Mouse (Mus musculus) bone marrow macrophage, adult 2 months (primary cell): ENCODE data around the gene Pygl. TPM values are rescaled to one million over a fixed set of nuclear protein-coding genes. Genes with fewer than 3 reads are reported as not detected.

Experiments used
- H3K27ac ChIP-seq: 2 replicates; pipeline ENCODE4 v1.5.1; 2012; ENCODE audit warnings: low read depth, low read length; ENCODE audit not compliant: insufficient read depth
- H3K4me1 ChIP-seq: 2 replicates; pipeline ENCODE4 v1.6.1; 2012; ENCODE audit warnings: low read length; ENCODE audit not compliant: control insufficient read depth, insufficient read depth
- H3K4me3 ChIP-seq: 2 replicates; pipeline ENCODE4 v1.5.1; 2012; ENCODE audit warnings: mild to moderate bottlenecking, low read length, moderate library complexity; ENCODE audit not compliant: insufficient read depth
- CTCF ChIP-seq: IDR thresholded peaks from 2 replicates; pipeline ENCODE4 v1.5.1; 2012; ENCODE audit warnings: low read depth, mild to moderate bottlenecking, low read length, moderate library complexity
- POLR2A ChIP-seq: IDR thresholded peaks from 2 replicates; pipeline ENCODE4 v1.6.1; 2012; ENCODE audit warnings: mild to moderate bottlenecking, low read depth, low read length, borderline replicate concordance
- polyA plus RNA-seq: library from polyadenylated mRNA; stranded (reverse); fragments of >200 nt; gene quantifications from 2 replicates; pipeline ENCODE4 v1.2.4, GENCODE M21; 2012; ENCODE audit not compliant: missing spikeins, insufficient read depth, insufficient read length

The Pygl gene
- polyA plus RNA-seq, 1 experiment, result 83.8 TPM

- Histone ChIP-seq H3K27ac (no peak overlapping the region), H3K4me3 (peak overlapping the region; percentile 60), H3K4me1 (peaks cover 4% of the 10 kb centered on the region)
- no peak for TF ChIP-seq POLR2A
- TF ChIP-seq CTCF, result no peak
Observed at GRCm38 (mm10) chr12:70227121-70227932, 4.0 kb downstream of the Pygl start.

GRCm38 (mm10) chr12:70226655-70227054, 4.6 kb downstream of the Pygl start:
- peak overlapping the region; percentile 60 for H3K4me3 ChIP-seq
- no peak overlapping the region for H3K27ac ChIP-seq
- peaks cover 4% of the 10 kb centered on the region for H3K4me1 ChIP-seq
- TF ChIP-seq CTCF (no peak), POLR2A (no peak)

GRCm38 (mm10) chr12:70223331-70223730, 8.0 kb downstream of the Pygl start:
- Histone ChIP-seq H3K27ac (no peak overlapping the region), H3K4me3 (no peak overlapping the region), H3K4me1 (peaks cover 8% of the 10 kb centered on the region)
- no peak for TF ChIP-seq CTCF
- TF ChIP-seq POLR2A, result no peak

- Histone ChIP-seq H3K4me3 (no peak overlapping the region), H3K4me1 (peaks cover 4% of the 10 kb centered on the region; the same call in 1 of the 2 replicates), H3K27ac (no peak overlapping the region)
- TF ChIP-seq CTCF, result no peak
- TF ChIP-seq POLR2A, result no peak
Observed at GRCm38 (mm10) chr12:70221425-70221824, 9.9 kb downstream of the Pygl start.

GRCm38 (mm10) chr12:70218795-70219540, 12.3 kb downstream of the Pygl start:
- no peak overlapping the region for H3K4me3 ChIP-seq
- no peak overlapping the region for H3K27ac ChIP-seq
- TF ChIP-seq CTCF (no peak), POLR2A (no peak)
- H3K4me1 ChIP-seq, result peaks cover 4% of the 10 kb centered on the region; the same call in 1 of the 2 replicates

GRCm38 (mm10) chr12:70216229-70216800, 15.0 kb downstream of the Pygl start:
- peaks cover 4% of the 10 kb centered on the region; the same call in 1 of the 2 replicates for H3K4me1 ChIP-seq
- no peak for TF ChIP-seq POLR2A
- TF ChIP-seq CTCF, result no peak
- no peak overlapping the region for H3K27ac ChIP-seq
- no peak overlapping the region for H3K4me3 ChIP-seq

GRCm38 (mm10) chr12:70214281-70214680, 17.0 kb downstream of the Pygl start:
- Histone ChIP-seq H3K4me1 (peaks cover 2% of the 10 kb centered on the region; the same call in 1 of the 2 replicates), H3K27ac (no peak overlapping the region), H3K4me3 (no peak overlapping the region)
- TF ChIP-seq POLR2A (no peak), CTCF (no peak)

GRCm38 (mm10) chr12:70213601-70214000, 17.7 kb downstream of the Pygl start:
- Histone ChIP-seq H3K4me3 (no peak overlapping the region), H3K4me1 (no peaks in the 10 kb centered on the region), H3K27ac (no peak overlapping the region)
- no peak for TF ChIP-seq CTCF
- no peak for TF ChIP-seq POLR2A

- TF ChIP-seq CTCF, result no peak
- H3K27ac ChIP-seq, result no peak overlapping the region
Observed at GRCm38 (mm10) chr12:70212501-70212900, 18.8 kb downstream of the Pygl start.

GRCm38 (mm10) chr12:70208214-70208613, 23.1 kb downstream of the Pygl start:
- no peaks in the 10 kb centered on the region for H3K4me1 ChIP-seq
- no peak overlapping the region for H3K27ac ChIP-seq
- TF ChIP-seq CTCF (no peak), POLR2A (no peak)
- H3K4me3 ChIP-seq, result no peak overlapping the region

More at GRCm38 (mm10) chr12:70212501-70212900, 18.8 kb downstream of the Pygl start:
- Histone ChIP-seq H3K4me1 (no peaks in the 10 kb centered on the region), H3K4me3 (no peak overlapping the region)
